Mouse (Mus musculus) thymus, postnatal 10 days (tissue): Measurements from ENCODE around the gene Gm16427.
"Not testable (repeated sequence)": the region's sequence is repeated elsewhere in the genome, so short reads cannot be mapped to it uniquely, and the experiment has no call there.

ENCODE experiments used
- DNase-seq, 2 experiments: peaks; one replicate each; pipeline ENCODE4 v3.0.0; 2021; ENCODE audit warnings: low spot score in 2 of 2

Gm16427 gene

GRCm38 (mm10) chr5:93540100-93540499, at the start of gene Gm16427:
TSS of gene Gm16427 (minus strand) at chr5:93540200.
- DNase-seq = not testable (repeated sequence)
